Mouse (Mus musculus) thymus, adult 2 months (tissue): ENCODE data around the gene Glp2r.

ENCODE experiments used
- CTCF ChIP-seq: fragments of 200-500 bp; IDR thresholded peaks from 2 replicates; pipeline ENCODE4 v1.5.1; 2012; ENCODE audit warnings: mild to moderate bottlenecking, control low read depth, low read length, moderate library complexity, borderline replicate concordance; ENCODE audit not compliant: control insufficient read depth, poor library complexity, insufficient read depth; ENCODE audit errors: extremely low read depth
- POLR2A ChIP-seq: fragments of 200-500 bp; IDR thresholded peaks from 2 replicates; pipeline ENCODE4 v1.6.1; 2012; ENCODE audit warnings: mild to moderate bottlenecking, low read length, control low read depth, moderate library complexity; ENCODE audit not compliant: control insufficient read depth, poor library complexity, insufficient read depth; ENCODE audit errors: extremely low read depth

DNA sequence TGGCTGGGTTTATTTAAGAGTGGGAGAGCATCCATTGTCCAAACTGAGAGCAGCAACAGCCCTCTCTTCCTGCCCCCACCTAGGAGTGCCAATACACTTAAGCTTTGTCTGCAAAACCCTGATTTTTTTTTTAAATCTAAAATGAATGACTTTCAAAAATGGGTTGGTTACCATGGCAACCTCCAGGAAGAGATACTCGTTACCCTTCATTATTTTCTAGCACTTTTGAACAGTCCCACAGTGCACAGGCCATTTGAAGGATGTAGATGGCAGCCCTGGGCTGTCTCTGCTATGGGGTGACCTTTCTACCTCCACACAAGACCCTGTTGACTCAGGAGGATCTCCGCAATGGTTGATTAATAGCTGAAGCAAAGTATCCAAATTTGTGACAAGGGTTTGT lies 84.8 kb downstream of the Glp2r start:
- TF ChIP-seq CTCF (no peak), POLR2A (no peak)
